Mouse (Mus musculus) frontal cortex, postnatal 25 days (tissue): ENCODE measurements around the gene Chst8.
A peak's percentile ranks its signal among the peaks of the same experiment; 100 is the strongest.

Experiments used
- DNase-seq, 2 experiments: peaks; one replicate each; pipeline ENCODE4 v3.0.0; 2022; ENCODE audit warnings: low spot score in 2 of 2

Chst8 gene

DNA sequence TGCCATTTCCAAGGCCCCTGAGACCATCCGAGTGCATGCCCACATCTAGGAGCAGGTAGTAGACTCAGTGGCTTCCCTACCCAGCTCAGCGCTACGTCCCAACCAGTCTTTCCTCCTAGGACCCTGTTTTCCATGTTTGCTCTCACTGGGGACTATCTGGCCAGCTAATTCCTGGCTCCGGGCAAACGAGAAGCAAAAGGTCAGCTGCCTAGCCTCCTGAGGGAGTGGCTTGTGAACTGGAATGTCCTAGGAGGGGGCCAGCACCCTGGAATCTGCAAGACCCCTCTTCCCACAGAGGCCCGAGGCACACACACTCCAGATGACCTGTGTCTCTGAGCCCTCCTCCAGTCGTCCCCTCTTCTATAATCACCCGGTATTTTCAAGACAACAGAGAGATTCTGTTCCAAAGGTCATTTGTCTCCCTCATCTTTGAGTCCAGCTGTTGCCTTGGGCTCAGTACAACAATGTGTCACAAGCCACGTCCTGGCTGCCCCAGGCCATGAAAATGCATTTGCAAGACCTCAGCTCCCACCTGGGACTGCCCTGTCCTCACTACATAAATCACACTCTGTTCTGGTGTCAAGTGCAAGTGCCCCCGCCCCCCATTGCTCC is 60.3 kb downstream of the Chst8 start:
- no peak for DNase-seq

DNA sequence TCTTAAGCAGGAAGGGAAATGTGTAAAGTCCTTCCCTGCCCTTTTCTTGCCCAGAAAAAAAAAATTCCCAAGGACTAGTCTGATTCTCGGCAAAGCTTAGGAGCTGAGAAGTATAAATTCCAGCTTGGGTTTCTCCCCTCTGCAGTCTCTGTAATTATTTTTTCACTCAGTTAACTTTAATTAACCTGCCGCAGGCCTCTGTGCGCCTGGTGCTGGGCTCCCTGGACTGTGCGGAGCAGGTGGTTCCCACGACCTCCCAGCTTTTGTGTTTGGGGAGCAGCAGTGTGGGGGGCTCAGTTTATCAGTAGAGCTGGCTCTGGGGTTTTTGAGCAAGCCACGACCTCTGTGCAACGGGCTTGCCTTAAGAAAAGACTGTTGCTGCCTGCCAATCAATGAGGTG is 62.2 kb downstream of the Chst8 start:
- no peak for DNase-seq

DNA sequence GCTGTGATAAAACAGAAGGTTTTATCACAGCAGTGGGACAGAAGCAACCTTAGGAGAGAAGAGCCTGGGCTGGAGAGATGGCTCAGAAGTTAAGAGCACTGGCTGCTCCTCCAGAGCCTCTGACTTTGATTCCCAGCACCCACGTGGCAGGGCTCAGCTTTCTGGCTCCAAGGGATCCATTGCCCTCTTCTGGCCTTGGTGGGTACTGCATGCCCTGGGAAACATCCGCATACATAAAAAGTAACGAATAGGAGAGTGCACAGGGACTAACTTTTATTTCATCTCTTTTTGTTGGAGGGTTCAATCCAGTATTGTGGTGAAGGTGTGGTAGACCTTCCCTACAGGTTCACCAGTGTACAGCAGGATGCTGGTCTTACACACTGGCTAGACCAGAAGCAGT is 62.8 kb downstream of the Chst8 start:
- DNase-seq = no peak

GRCm38 (mm10) chr7:34748501-34748900 is 64.0 kb downstream of the Chst8 start:
- DNase-seq = no peak

GRCm38 (mm10) chr7:34747661-34748060 is 64.8 kb downstream of the Chst8 start:
- DNase-seq = no peak

- DNase-seq = no peak
Observed at GRCm38 (mm10) chr7:34746586-34746985, 65.9 kb downstream of the Chst8 start.

- DNase-seq = no peak
Observed at GRCm38 (mm10) chr7:34746165-34746564, 66.3 kb downstream of the Chst8 start.

DNA sequence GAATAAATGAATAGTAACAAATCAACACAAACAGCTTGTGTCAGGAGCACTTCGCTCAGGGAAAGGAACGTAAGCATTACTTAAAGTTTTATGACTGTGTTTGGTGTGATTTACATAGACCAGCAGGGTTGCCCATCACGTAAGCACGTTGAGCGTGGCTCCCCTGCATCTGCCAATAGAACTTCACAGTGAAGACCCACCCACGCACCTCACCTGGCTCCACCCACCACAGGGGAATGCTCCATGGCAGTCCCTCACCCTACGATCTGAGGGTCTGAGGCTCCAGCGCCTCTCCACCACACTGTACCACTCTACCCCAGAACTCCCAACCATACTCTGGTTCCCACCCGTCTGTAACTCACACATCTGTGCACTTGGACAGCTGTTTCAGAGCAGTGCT is 67.1 kb downstream of the Chst8 start:
- DNase-seq = no peak

DNA sequence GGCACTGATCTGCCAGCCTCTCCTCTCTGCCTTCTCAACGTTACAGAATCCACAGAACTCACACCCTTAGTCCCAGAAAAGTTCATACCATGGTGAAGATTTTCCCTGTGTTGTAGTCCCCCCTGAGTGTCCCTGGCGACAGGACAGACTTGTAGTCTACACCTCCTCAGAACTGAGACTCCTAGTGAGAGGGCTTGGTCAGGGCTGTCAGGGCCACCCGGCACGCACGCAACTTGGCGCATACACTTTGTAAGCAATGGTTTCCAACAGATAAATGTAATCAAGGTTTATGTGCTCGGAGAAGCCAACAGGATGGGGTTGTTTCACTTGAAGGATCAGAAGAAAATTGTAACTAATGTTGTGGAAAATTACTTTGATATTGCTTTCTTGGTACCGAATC is 67.5 kb downstream of the Chst8 start:
- no peak for DNase-seq

GRCm38 (mm10) chr7:34743411-34744085 is 69.0 kb downstream of the Chst8 start:
- DNase-seq = no peak

DNA sequence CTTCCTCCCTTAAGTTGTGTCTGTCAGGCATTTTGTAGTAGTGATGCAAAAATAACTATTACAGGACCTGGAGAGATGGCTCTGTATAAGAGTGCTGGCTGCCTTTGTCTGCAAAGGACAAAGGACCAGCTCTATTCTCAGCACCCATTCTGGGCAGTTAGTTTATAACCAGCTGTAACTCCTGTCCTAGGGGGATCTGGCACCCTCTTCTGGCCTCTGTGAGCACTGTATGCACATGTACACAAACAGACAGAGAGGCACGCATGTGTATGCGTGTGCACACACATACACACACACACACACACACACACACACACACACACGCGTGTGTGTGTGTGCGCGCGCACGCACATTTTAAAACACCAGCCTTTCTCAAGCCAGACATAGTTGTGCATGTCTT is 73.1 kb downstream of the Chst8 start:
- DNase-seq = no peak

DNA sequence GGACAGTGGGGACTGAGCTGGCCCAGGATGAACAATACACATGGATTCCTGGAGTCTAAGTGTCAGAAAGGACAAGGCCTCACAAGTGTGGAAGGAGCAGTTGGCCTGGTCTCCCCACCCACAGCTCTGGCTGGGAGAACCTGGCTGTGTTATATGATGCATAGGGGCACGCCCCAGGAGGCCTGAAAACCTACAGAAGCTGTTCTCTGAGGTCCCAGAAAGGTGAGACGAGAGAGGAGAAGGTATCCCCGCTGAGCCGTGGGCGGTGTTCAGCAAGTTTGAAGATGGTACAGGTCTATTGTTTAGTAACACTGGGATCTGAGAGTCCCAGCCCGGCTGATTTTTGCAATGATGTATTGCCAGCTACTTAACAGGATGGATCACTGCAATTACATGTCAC is 75.3 kb downstream of the Chst8 start:
- DNase-seq = no peak

GRCm38 (mm10) chr7:34734348-34734747 is 78.2 kb downstream of the Chst8 start:
- no peak for DNase-seq

DNA sequence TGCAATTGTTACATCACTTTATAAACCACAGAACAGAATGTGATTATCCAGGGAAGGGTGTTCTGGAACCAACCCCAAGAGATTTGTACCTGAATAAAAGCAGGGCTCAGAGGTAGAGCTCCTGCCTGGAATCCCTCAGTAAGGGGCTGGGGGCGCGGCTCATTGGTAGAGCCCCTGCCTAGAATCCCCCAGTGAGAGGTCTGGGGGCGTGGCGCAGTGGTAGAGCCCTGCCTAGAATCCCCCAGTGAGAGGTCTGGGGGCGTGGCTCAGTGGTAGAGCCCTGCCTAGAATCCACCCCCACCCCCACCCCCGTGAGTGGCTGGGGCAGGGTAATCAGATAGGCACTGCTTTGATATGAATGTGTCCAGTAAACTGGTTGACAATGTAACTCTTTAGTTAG is 83.6 kb downstream of the Chst8 start:
- no peak for DNase-seq

- DNase-seq = no peak
Observed at GRCm38 (mm10) chr7:34725206-34725605, 87.3 kb downstream of the Chst8 start.

- peak in 1 of 2 experiments; percentile 27 for DNase-seq
Observed at GRCm38 (mm10) chr7:34722551-34723230, 89.8 kb downstream of the Chst8 start.

- no peak for DNase-seq
Observed at GRCm38 (mm10) chr7:34722151-34722550, 90.4 kb downstream of the Chst8 start.

- no peak for DNase-seq
Observed at GRCm38 (mm10) chr7:34721650-34722048, 90.9 kb downstream of the Chst8 start.

GRCm38 (mm10) chr7:34720882-34721649 is 91.4 kb downstream of the Chst8 start:
- DNase-seq = no peak

- DNase-seq = peak; percentile 21 to 43
Observed at GRCm38 (mm10) chr7:34719599-34719998, 92.9 kb downstream of the Chst8 start.

GRCm38 (mm10) chr7:34718651-34719050 is 93.9 kb downstream of the Chst8 start:
- DNase-seq = no peak

DNA sequence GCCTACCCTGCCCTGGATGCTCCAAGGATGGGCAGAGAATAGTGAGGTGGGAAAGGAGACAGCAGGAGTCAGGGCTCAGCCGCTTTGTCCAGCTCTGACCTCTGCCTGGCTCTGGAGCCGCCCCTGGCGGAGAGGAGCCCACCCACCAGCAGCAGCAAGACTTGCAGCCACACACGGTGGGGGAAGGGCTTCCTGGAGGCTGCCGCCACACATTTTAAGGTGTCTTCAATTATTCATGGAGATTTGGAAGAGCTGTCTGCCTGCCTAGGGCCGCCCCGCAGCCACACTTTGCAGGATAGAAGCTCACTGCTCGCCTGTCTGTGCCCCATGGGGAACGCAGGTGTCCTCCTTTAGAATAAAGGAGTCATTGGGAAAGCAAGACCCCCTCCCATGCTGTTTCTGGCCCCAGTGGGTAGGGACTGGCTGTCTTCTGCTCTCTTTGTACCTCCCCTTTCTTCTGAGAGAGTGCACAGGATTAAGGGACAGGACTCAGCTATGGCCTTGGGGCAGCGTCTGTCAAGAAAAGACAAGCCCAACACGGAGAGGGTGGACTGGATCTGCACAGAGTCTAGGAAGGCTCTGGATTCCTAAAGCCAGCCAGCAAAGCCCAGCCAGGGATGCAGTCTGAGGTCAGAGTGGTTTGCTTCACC is 95.2 kb downstream of the Chst8 start:
- no peak for DNase-seq
